Mouse (Mus musculus) lung, embryonic 15.5 days (tissue): Measurements from ENCODE around the gene Gpam. TPM values are rescaled to one million over a fixed set of nuclear protein-coding genes. Genes with fewer than 3 reads are reported as not detected.
"Not testable (repeated sequence)": the region's sequence is repeated elsewhere in the genome, so short reads cannot be mapped to it uniquely, and the experiment has no call there.

Experiments
- ATAC-seq: fragments of 200-750 bp; cut with Nextera tagmentation; 2 replicates; pipeline ENCODE4 v1.8.0; 2017; ENCODE audit warnings: moderate number of reproducible peaks, borderline replicate concordance; ENCODE audit not compliant: low FRiP score, low TSS enrichment; ENCODE audit errors: extremely low read depth
- H3K27ac ChIP-seq: fragments of 300-500 bp; sonication (generic); 2 replicates; pipeline ENCODE4 v1.5.1; 2015; ENCODE audit warnings: moderate library complexity, mild to moderate bottlenecking, inconsistent platforms
- H3K27me3 ChIP-seq: fragments of 300-500 bp; sonication (generic); 2 replicates; pipeline ENCODE4 v1.6.1; 2015; ENCODE audit warnings: inconsistent platforms
- H3K36me3 ChIP-seq: fragments of 300-500 bp; sonication (generic); 2 replicates; pipeline ENCODE4 v1.6.1; 2015; ENCODE audit warnings: inconsistent platforms
- H3K4me1 ChIP-seq: fragments of 300-500 bp; sonication (generic); 2 replicates; pipeline ENCODE4 v1.6.1; 2015; ENCODE audit warnings: inconsistent platforms
- H3K4me2 ChIP-seq: fragments of 300-500 bp; sonication (generic); 2 replicates; pipeline ENCODE4 v1.6.1; 2015; ENCODE audit warnings: inconsistent platforms, mild to moderate bottlenecking, moderate library complexity
- H3K4me3 ChIP-seq: fragments of 300-500 bp; sonication (generic); 2 replicates; pipeline ENCODE4 v1.5.1; 2015; ENCODE audit warnings: mild to moderate bottlenecking, inconsistent platforms
- H3K9ac ChIP-seq: fragments of 300-500 bp; sonication (generic); 2 replicates; pipeline ENCODE4 v1.6.1; 2015; ENCODE audit warnings: inconsistent platforms
- H3K9me3 ChIP-seq: fragments of 300-500 bp; sonication (generic); 2 replicates; pipeline ENCODE4 v1.6.1; 2016; ENCODE audit warnings: inconsistent platforms
- WGBS: fragments of 180-500 bp; shearing (Covaris S2); methylation state at CpG from one replicate; pipeline ENCODE4 v1.1.7; 2015; 5-methylcytosine and 5-hydroxymethylcytosine counted together
- polyA plus RNA-seq: library from polyadenylated mRNA; unstranded; fragments of >200 nt; fragmentation: Nextera tagmentation; extraction: Ambion mirVana; gene quantifications from 2 replicates; pipeline ENCODE4 v1.2.1, GENCODE M21; 2015

Gene Gpam
- polyA plus RNA-seq, 1 experiment from 2014 or later = 29.2 TPM

DNA sequence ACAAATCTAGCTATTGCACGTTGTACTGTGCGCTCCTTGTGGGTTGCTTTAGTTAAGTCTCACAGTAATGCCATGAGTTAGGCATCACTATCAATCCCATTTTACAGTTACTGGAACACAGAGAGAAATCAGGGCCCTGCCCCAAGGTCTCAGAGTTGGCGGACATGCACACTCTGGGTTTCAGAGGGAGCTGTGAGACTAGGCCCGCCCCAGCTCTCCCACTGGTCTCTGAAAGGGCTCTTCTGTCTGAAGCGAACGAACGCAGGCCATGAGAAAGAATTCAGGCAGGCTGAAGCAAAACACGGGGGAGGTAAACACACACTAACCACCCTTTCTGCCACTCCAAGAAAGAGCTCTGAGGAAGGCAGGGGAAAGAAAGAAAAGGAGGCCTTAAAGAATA is 31.6 kb upstream of the Gpam start:
- Histone ChIP-seq H3K4me1 (peaks cover 15% of the 10 kb centered on the region; the same call in 1 of the 2 replicates), H3K27me3 (0 out of 2 replicates have a peak, but pooled peaks cover 3% of the 10 kb centered on the region), H3K4me3 (no peak overlapping the region), H3K27ac (no peak overlapping the region), H3K9ac (no peak overlapping the region), H3K36me3 (no peaks in the 10 kb centered on the region), H3K9me3 (no peaks in the 10 kb centered on the region), H3K4me2 (no peak overlapping the region)
- no peak for ATAC-seq
- WGBS = 52% methylated on average over 8 of the region's 8 CpGs

DNA sequence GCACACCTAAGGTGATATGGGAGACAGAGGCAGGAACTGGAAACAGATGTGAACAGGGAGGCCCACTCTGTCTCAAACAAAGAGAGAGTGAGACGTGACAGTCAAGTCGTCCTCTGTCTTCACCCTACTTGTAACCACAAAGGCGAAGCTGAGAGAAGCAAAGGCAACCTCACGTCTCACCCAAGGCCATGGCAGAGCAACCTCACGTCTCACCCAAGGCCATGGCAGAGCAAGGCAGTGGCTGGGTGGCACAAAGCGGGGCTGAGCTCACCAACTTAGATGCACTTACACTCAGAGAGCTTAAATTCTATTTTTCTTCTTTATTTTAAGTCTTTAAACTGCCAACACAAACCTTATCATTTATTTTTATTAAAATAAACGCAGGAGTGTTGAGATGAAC is 30.0 kb upstream of the Gpam start:
- Histone ChIP-seq H3K9ac (no peak overlapping the region), H3K9me3 (no peaks in the 10 kb centered on the region), H3K4me2 (no peak overlapping the region), H3K27ac (no peak overlapping the region), H3K4me3 (no peak overlapping the region), H3K36me3 (no peaks in the 10 kb centered on the region), H3K4me1 (peaks cover 15% of the 10 kb centered on the region; the same call in 1 of the 2 replicates), H3K27me3 (0 out of 2 replicates have a peak, but pooled peaks cover 3% of the 10 kb centered on the region)
- no peak for ATAC-seq
- WGBS = 80% methylated on average over 7 of the region's 7 CpGs

DNA sequence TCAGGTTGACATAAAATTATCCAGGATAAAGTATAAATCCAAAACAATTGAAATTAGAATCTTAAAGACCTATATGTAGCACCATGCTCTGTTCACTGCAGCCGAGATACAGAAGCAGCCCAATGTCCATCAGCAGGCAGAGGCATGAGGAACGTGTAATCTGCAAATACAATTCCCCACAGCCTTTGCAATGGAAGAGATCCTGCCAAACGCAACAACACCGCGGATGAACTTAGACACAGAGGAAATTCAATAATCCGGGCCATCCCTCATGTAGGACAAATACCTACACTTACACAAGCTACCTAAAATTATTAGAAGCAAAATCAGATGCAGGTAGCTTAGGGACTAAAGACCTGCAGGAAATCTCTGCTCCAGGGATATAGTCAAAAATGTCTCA is 25.9 kb upstream of the Gpam start:
- H3K4me1 ChIP-seq = peaks cover 14% of the 10 kb centered on the region
- no peaks in the 10 kb centered on the region for H3K9me3 ChIP-seq
- no peak overlapping the region for H3K4me2 ChIP-seq
- no peak for ATAC-seq
- H3K4me3 ChIP-seq = no peak overlapping the region
- 93% methylated on average over 6 of the region's 6 CpGs for WGBS
- H3K36me3 ChIP-seq = no peaks in the 10 kb centered on the region
- H3K27ac ChIP-seq = no peak overlapping the region
- no peak overlapping the region for H3K9ac ChIP-seq
- H3K27me3 ChIP-seq = no peaks in the 10 kb centered on the region

DNA sequence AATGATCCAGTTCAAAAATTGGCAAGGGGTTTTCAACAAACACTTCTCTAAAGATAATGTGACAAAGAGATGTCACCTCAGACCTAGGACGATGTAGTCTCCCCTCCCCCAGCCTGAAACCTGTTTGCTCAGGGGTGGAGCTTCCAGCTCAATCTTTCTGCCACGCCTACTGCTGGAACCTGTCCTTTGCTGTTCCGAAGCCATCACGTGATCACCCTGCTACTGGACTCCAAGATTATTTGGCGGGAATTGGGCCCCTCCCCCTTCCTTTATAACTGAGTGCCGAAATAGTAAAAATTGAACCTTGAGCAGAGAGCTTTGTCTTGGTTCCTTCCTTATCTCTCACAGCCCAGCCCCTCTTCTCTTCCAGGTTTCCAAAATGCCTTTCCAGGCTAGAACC is 25.2 kb upstream of the Gpam start:
- H3K27ac ChIP-seq, ATAC-seq: not testable (repeated sequence)

DNA sequence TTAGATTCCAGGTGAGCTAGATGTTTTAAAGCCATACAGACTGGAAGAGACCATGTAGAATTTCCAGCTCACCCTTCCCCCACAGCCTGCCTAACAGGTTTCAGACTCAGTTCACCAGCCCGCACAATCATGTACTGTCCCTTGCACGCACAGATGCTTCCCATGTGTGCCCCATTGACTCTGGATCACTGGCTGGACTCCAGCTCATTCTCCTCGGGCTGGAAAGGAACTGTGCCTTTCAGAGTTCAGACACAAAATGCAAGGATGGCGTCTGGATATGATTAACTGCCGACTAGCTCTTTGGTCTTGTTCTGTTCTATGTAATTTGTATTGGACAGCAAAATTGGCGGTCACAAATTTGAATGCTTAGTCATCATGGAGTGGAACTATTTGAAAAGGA is 22.6 kb upstream of the Gpam start:
- no peak overlapping the region for H3K4me3 ChIP-seq
- no peak for ATAC-seq
- H3K36me3 ChIP-seq = no peaks in the 10 kb centered on the region
- H3K27me3 ChIP-seq = no peaks in the 10 kb centered on the region
- H3K27ac ChIP-seq = no peak overlapping the region
- peaks cover 32% of the 10 kb centered on the region for H3K4me1 ChIP-seq
- no peak overlapping the region for H3K9ac ChIP-seq
- H3K9me3 ChIP-seq = no peaks in the 10 kb centered on the region
- H3K4me2 ChIP-seq = no peak overlapping the region
- 58% methylated on average over 6 of the region's 6 CpGs for WGBS

More for the DNA sequence above, 25.2 kb upstream of the Gpam start:
- not testable (repeated sequence) for H3K9ac ChIP-seq, H3K27me3 ChIP-seq, H3K4me2 ChIP-seq, H3K4me3 ChIP-seq, H3K36me3 ChIP-seq, H3K9me3 ChIP-seq
- whole genome bisulfite sequencing = 54% methylated on average over 6 of the region's 6 CpGs
- H3K4me1 ChIP-seq = peaks cover 21% of the 10 kb centered on the region

DNA sequence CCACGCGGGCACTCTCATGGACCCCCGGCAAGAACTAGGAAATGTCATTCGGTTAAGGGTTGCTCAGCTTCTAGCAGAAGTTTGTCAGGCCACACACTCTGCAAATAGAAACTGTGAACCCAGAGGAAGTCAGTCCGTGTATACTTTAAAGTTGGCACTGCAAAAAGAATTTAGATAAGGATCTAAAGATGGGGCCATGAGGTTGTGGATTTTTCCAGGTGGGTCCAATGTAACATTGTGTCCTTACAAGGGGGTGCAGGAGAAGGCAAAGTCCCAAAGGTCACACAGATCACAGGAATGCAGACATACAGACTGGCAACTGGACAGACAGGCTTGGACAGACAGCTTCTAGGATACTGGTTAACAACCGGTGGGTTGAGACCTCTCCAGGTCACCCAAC is 21.1 kb upstream of the Gpam start:
- no peak overlapping the region for H3K27ac ChIP-seq
- H3K27me3 ChIP-seq = no peaks in the 10 kb centered on the region
- H3K9me3 ChIP-seq = no peaks in the 10 kb centered on the region
- ATAC-seq = no peak
- no peaks in the 10 kb centered on the region for H3K36me3 ChIP-seq
- no peak overlapping the region for H3K4me2 ChIP-seq
- peaks cover 47% of the 10 kb centered on the region for H3K4me1 ChIP-seq
- H3K9ac ChIP-seq = no peak overlapping the region
- no peak overlapping the region for H3K4me3 ChIP-seq
- WGBS = 43% methylated on average over 6 of the region's 6 CpGs

DNA sequence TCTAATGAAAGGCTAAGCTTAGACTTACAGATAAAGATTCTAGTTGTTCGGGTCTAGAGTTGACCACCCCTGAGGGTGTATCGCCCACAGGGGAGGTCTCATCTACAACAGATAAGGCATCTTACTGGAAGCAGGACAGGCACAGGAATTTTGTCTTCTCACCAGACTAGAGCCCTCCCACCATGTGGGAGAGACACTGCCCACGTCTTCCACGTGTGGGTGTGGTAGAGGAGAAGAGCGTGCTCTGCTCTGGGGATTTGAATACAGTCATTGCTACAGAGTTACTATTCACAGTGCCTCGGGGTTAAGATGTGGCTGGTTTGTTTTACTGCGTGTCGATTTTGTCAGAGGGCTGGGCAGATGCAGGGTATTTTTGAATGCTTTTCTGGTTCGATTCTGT is 20.5 kb upstream of the Gpam start:
- H3K4me3 ChIP-seq = no peak overlapping the region
- no peak overlapping the region for H3K27ac ChIP-seq
- H3K4me2 ChIP-seq = no peak overlapping the region
- WGBS = 58% methylated on average over 9 of the region's 9 CpGs
- no peak for ATAC-seq
- H3K9ac ChIP-seq = no peak overlapping the region
- peaks cover 47% of the 10 kb centered on the region for H3K4me1 ChIP-seq
- no peaks in the 10 kb centered on the region for H3K9me3 ChIP-seq
- no peaks in the 10 kb centered on the region for H3K27me3 ChIP-seq
- H3K36me3 ChIP-seq = no peaks in the 10 kb centered on the region

DNA sequence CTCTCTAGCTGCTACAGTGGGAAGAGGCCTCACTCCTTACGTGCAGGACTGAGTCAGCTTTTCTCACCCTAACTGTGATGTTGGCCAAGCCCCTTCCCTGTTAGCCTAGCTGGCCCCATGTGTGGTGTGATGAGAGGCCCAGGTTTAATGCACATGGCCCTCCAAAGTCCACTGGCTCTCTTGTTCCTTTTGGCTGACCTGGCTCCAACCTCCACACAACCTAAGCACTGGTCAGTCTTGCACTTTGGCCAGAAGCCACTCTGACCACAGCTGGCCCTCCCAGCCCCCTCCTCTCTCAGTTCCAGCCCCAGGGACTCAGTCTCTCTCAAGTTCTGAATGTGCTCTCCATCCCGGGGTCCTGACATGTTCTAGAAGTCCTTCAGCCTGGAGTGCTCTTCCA is 18.1 kb upstream of the Gpam start:
- H3K9ac ChIP-seq = no peak overlapping the region
- peaks cover 47% of the 10 kb centered on the region for H3K4me1 ChIP-seq
- no peak overlapping the region for H3K27ac ChIP-seq
- no peaks in the 10 kb centered on the region for H3K27me3 ChIP-seq
- no peaks in the 10 kb centered on the region for H3K9me3 ChIP-seq
- no peak overlapping the region for H3K4me2 ChIP-seq
- WGBS = 56% methylated on average over 2 of the region's 2 CpGs
- no peak overlapping the region for H3K4me3 ChIP-seq
- no peaks in the 10 kb centered on the region for H3K36me3 ChIP-seq
- ATAC-seq = no peak

DNA sequence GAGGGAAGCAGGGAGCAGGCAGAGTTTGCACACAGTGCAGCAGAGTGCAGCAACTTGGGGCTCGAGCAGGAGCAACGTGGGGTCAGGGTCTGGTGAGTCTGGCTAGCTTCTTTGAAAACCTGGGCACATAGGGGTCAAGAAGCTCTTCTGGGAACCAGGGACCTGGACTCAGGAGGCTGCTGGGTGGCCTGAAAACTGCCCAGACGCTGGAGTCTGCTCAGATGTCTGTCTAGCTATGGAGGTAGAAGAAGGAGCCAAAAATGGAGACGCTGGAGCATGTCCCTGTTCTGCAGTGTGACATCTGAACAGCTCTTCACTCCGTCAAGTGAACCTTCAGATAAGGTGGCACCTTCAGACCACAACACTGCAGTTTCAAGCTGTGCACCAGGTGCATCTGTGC is 17.7 kb upstream of the Gpam start:
- WGBS = 52% methylated on average over 5 of the region's 5 CpGs

DNA sequence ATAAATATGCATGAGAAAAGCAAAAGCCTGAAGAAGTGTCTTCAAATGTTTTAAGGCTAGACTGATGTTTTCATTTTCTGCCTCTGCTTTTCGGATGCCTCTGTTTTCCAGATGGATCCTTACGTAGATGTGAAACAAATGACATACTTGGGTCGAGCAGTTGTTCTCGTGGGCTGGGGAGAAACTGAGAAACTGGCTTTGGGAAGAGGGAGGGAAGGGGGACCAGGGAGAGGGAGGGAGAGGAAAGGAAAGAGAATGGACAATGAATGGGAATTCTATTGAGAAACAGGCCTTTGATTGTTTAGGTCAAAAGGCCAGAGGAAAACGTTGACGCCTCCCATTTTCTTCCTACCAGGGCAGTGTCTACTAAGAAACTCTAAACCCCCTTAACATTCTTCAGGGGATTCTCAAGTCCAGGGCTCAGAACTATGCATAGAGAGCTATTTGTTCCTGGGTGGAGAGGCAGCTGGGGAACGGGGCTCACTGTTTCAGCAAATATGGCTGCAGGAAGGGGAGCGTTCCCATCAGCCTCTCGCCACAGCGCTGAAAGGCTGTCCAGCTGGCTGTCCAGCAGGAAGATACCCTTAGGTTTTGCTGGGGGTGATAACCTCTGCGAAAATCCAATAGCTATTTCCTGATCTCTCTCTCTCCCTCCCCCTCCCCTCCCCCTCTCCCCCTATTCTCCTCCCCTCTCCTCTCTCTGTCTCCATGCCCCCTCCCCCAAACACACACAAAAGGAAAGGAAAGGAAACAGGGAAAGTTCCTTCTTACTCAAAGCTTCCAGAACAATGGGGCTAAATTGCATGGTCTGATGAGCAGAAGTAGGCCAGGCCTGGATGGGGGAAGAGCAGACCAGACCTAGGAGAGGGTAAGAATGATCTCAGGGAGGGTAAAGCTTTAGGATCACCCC is 16.6 kb upstream of the Gpam start:
- no peak for ATAC-seq

More for the DNA sequence above, 17.7 kb upstream of the Gpam start:
- no peak for ATAC-seq
- Histone ChIP-seq H3K9me3 (no peaks in the 10 kb centered on the region), H3K4me3 (no peak overlapping the region), H3K4me1 (peaks cover 47% of the 10 kb centered on the region), H3K36me3 (no peaks in the 10 kb centered on the region), H3K27me3 (no peaks in the 10 kb centered on the region), H3K9ac (no peak overlapping the region), H3K4me2 (no peak overlapping the region), H3K27ac (peak overlapping the region; percentile 9; the same call in 1 of the 2 replicates)

DNA sequence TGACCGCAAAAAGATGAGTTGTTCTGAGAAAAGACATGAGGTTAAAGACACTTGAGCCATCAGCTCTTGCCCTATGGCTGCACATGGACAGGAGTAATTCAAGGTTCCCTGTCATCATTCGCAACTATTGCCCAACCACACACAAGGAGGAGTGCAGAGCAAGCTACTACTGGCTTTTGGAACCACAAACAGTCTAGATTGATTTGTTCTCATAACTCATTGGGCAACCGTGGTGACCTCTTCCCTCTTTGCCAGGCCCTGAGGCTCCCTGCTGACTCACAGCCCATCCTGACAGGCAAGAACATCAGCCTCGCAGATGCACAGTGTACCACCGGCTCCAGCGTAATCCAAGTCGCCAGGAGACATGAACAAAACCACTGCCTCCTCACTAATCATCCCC is 12.3 kb upstream of the Gpam start:
- no peaks in the 10 kb centered on the region for H3K27me3 ChIP-seq
- H3K9me3 ChIP-seq = no peaks in the 10 kb centered on the region
- no peak for ATAC-seq
- no peak overlapping the region for H3K4me2 ChIP-seq
- WGBS = 60% methylated on average over 7 of the region's 7 CpGs
- H3K4me3 ChIP-seq = no peak overlapping the region
- H3K36me3 ChIP-seq = no peaks in the 10 kb centered on the region
- H3K27ac ChIP-seq = no peak overlapping the region
- H3K9ac ChIP-seq = no peak overlapping the region
- peaks cover 32% of the 10 kb centered on the region for H3K4me1 ChIP-seq

More for the DNA sequence above, 16.6 kb upstream of the Gpam start:
- Histone ChIP-seq H3K9ac (no peak overlapping the region), H3K27ac (peak overlapping the region; percentile 73), H3K4me1 (peaks cover 38% of the 10 kb centered on the region), H3K9me3 (no peaks in the 10 kb centered on the region), H3K4me3 (no peak overlapping the region), H3K4me2 (no peak overlapping the region), H3K36me3 (no peaks in the 10 kb centered on the region), H3K27me3 (no peaks in the 10 kb centered on the region)
- 39% methylated on average over 11 of the region's 11 CpGs for WGBS

DNA sequence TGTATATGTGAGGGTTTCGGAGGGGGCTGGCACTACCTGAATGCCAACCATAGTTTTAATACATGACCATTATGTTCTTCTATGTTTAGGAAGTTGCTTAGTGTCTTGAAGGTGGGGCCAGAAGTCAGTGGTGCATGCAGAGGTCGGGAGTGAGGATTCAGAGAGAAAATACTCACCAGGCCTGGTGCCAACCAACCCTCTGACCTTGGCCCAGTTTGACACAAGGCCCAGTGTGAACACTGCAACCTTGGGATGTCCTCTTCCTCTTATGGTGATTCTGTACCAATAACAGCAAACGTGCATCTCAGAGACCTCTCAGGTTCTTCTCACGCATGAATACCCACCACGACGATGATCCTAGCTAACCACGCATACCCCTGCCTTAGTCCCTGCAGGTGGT is 11.5 kb upstream of the Gpam start:
- peak overlapping the region; percentile 46; the same call in 1 of the 2 replicates for H3K27ac ChIP-seq
- WGBS = 85% methylated on average over 7 of the region's 7 CpGs

More for the DNA sequence above, 11.5 kb upstream of the Gpam start:
- Histone ChIP-seq H3K9ac (no peak overlapping the region), H3K4me3 (no peak overlapping the region), H3K36me3 (no peaks in the 10 kb centered on the region), H3K9me3 (no peaks in the 10 kb centered on the region), H3K27me3 (no peaks in the 10 kb centered on the region), H3K4me1 (peaks cover 24% of the 10 kb centered on the region), H3K4me2 (no peak overlapping the region)
- no peak for ATAC-seq
